Mouse (Mus musculus) lung, postnatal 0 days (tissue): ENCODE data around the gene Wtap. TPM values are rescaled to one million over a fixed set of nuclear protein-coding genes. Genes with fewer than 3 reads are reported as not detected.
"Not testable (repeated sequence)": the region's sequence is repeated elsewhere in the genome, so short reads cannot be mapped to it uniquely, and the experiment has no call there.

ENCODE experiments used
- ATAC-seq: fragments of 200-750 bp; cut with Nextera tagmentation; 2 replicates; pipeline ENCODE4 v1.8.0; 2017; ENCODE audit warnings: moderate library complexity
- DNase-seq: peaks from one replicate; pipeline ENCODE4 v3.0.0-alpha.2; 2016; ENCODE audit warnings: low spot score
- H3K27ac ChIP-seq: fragments of 300-500 bp; sonication (generic); 2 replicates; pipeline ENCODE4 v1.5.1; 2014; ENCODE audit warnings: antibody characterized with exemption, mild to moderate bottlenecking, low read length, mixed read lengths
- H3K27me3 ChIP-seq: fragments of 300-500 bp; sonication (generic); replicated peaks from 2 replicates; pipeline ENCODE4 v1.6.1; 2014; ENCODE audit warnings: low read length, mixed read lengths; ENCODE audit not compliant: insufficient read depth
- H3K36me3 ChIP-seq: fragments of 300-500 bp; sonication (generic); 2 replicates; pipeline ENCODE4 v1.6.1; 2014; ENCODE audit warnings: low read length, mixed read lengths; ENCODE audit not compliant: insufficient read depth
- H3K4me1 ChIP-seq: fragments of 300-500 bp; sonication (generic); 2 replicates; pipeline ENCODE4 v1.6.1; 2014; ENCODE audit warnings: antibody characterized with exemption, low read depth, low read length, mixed read lengths; ENCODE audit not compliant: insufficient read depth
- H3K4me2 ChIP-seq: fragments of 300-500 bp; sonication (generic); replicated peaks from 2 replicates; pipeline ENCODE4 v1.6.1; 2014; ENCODE audit warnings: low read depth, mild to moderate bottlenecking, low read length, moderate library complexity, mixed read lengths
- H3K4me3 ChIP-seq: fragments of 300-500 bp; sonication (generic); 2 replicates; pipeline ENCODE4 v1.5.1; 2014; ENCODE audit warnings: low read depth, low read length
- H3K9ac ChIP-seq: fragments of 300-500 bp; sonication (generic); replicated peaks from 2 replicates; pipeline ENCODE4 v1.6.1; 2014; ENCODE audit warnings: low read depth, mild to moderate bottlenecking
- H3K9me3 ChIP-seq: fragments of 300-500 bp; sonication (generic); 2 replicates; pipeline ENCODE4 v1.6.1; 2016; ENCODE audit warnings: low read length, mixed read lengths
- CTCF ChIP-seq: IDR thresholded peaks from 2 replicates; pipeline ENCODE4 v1.5.1; 2016; ENCODE audit warnings: antibody characterized with exemption, mild to moderate bottlenecking
- EP300 ChIP-seq: IDR thresholded peaks from 2 replicates; pipeline ENCODE4 v1.6.1; 2016; ENCODE audit warnings: antibody characterized with exemption, mild to moderate bottlenecking, control low read depth
- WGBS: fragments of 180-500 bp; shearing (Covaris S2); extraction: QIAGEN DNeasy Blood & Tissue Kit; methylation state at CpG from one replicate; pipeline ENCODE4 v1.1.7; 2014; 5-methylcytosine and 5-hydroxymethylcytosine counted together
- polyA plus RNA-seq: library from polyadenylated mRNA; unstranded; fragments of >200 nt; fragmentation: Nextera tagmentation; extraction: Ambion mirVana; gene quantifications from 2 replicates; pipeline ENCODE4 v1.2.1, GENCODE M21; 2015

Wtap gene
- polyA plus RNA-seq, 1 experiment from 2014 or later: 131 TPM

GRCm38 (mm10) chr17:12978546-12978945 is 15.4 kb downstream of the Wtap start:
- 88% methylated on average over 1 of the region's 1 CpGs for WGBS
- Histone ChIP-seq H3K4me3 (no peak overlapping the region), H3K36me3 (peaks cover 33% of the 10 kb centered on the region)

DNA sequence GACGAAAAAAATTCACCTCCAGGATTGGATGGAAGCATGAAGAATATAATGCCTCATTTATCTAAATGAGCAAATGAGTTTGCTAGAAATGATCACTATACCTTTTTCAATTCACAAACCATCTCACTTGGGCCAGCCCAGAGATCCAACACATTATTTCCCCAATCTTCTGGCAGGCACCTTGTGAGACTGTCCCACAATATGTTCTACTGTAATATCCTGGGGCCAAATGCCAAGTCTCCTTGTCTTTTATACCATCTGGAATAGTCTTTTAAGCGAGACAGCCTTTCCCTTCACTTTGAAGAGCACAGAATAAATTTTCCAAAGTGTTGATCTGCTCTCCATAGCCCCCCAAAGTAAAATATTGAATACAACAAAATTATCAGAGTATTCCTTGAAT is 20.1 kb downstream of the Wtap start:
- H3K36me3 ChIP-seq: peaks cover 18% of the 10 kb centered on the region; the same call in 1 of the 2 replicates
- DNase-seq (no peak), ATAC-seq (no peak)
- no peak for TF ChIP-seq EP300
- no peak for TF ChIP-seq CTCF
- H3K4me1 ChIP-seq: no peaks in the 10 kb centered on the region
- H3K9me3 ChIP-seq: no peaks in the 10 kb centered on the region
- H3K4me2 ChIP-seq: no peak overlapping the region
- WGBS: 73% methylated on average over 2 of the region's 2 CpGs
- H3K27me3 ChIP-seq: no peaks in the 10 kb centered on the region
- H3K4me3 ChIP-seq: no peak overlapping the region
- no peak overlapping the region for H3K9ac ChIP-seq
- H3K27ac ChIP-seq: no peak overlapping the region

More at GRCm38 (mm10) chr17:12978546-12978945, 15.4 kb downstream of the Wtap start:
- H3K27ac ChIP-seq: no peak overlapping the region
- H3K9me3 ChIP-seq: no peaks in the 10 kb centered on the region
- no peak overlapping the region for H3K9ac ChIP-seq
- TF ChIP-seq EP300 (no peak), CTCF (no peak)
- DNase-seq: no peak
- no peak for ATAC-seq
- no peak overlapping the region for H3K4me2 ChIP-seq
- no peaks in the 10 kb centered on the region for H3K27me3 ChIP-seq
- no peaks in the 10 kb centered on the region for H3K4me1 ChIP-seq

GRCm38 (mm10) chr17:12967173-12967572 is 26.8 kb downstream of the Wtap start:
- no peaks in the 10 kb centered on the region for H3K36me3 ChIP-seq
- 89% methylated on average over 2 of the region's 2 CpGs for WGBS
- no peak for ATAC-seq

DNA sequence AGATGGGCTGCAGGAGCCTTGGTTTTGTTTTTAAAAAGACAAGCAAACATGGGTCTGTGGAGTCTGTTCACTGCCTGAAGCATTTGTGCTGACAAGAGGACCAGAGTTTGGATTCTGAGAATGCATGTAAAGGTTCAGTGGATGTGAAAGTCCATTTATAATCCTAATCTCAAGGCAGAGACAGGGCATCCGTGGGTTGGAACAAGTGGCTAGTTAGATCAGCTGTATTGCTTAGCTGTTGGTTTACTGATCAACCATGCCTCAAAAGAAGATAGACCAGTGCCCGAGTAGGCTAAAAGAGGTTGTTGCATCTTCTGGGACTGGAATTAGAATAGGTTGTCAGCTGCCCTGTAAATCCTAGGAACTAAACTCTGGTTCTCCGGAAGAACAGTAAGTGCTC is 30.5 kb downstream of the Wtap start:
- Histone ChIP-seq H3K27ac (peak overlapping the region; percentile 32), H3K36me3 (no peaks in the 10 kb centered on the region), H3K4me2 (no peak overlapping the region), H3K4me3 (no peak overlapping the region), H3K9ac (no peak overlapping the region), H3K27me3 (no peaks in the 10 kb centered on the region), H3K4me1 (peaks cover 3% of the 10 kb centered on the region; the same call in 1 of the 2 replicates), H3K9me3 (no peaks in the 10 kb centered on the region)
- WGBS: 52% methylated on average over 3 of the region's 3 CpGs
- ATAC-seq: no peak
- DNase-seq: no peak
- TF ChIP-seq CTCF: no peak
- TF ChIP-seq EP300: no peak

More at GRCm38 (mm10) chr17:12967173-12967572, 26.8 kb downstream of the Wtap start:
- DNase-seq: no peak
- Histone ChIP-seq H3K27ac (no peak overlapping the region), H3K9ac (no peak overlapping the region), H3K9me3 (no peaks in the 10 kb centered on the region), H3K27me3 (no peaks in the 10 kb centered on the region), H3K4me2 (no peak overlapping the region), H3K4me3 (no peak overlapping the region), H3K4me1 (no peaks in the 10 kb centered on the region; the same call in 1 of the 2 replicates)
- TF ChIP-seq CTCF: no peak
- no peak for TF ChIP-seq EP300

DNA sequence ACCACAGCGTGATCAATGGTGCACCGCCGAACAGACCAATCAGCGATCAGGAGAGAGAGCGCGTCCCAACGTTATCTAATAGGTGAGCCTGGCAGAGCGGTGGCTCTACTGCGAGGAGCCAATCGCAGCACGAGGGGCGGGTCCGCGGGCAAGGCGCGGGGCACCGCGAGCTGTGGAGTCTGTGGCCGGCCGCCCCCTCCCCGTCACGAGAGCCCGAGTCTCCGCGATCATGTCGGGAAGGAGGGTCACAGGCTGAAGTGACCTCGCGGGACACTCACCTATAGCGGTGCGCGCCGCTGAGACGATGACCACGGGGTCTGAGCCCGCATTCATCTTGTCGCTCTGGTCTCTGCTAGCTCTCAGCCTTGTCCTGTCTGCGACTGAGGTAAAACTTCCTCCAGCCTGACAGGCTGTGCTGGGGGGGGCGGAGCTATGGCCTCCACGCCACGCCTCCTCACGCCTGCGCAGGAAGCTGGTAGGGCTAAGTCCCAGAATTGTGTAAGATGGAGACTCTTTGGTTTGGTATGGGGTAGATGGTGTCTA is 33.6 kb downstream of the Wtap start, which contains the start of gene Acat2:
Acat2 (minus strand) TSS at position 417 of the 543 bp plus-strand sequence.
- H3K27me3 ChIP-seq: no peaks in the 10 kb centered on the region
- peak within 1 kb of the TSS; percentile 71 for H3K27ac ChIP-seq
- H3K9ac ChIP-seq: peak within 1 kb of the TSS; percentile 45; the same call in 1 of the 2 replicates
- peaks cover 3% of the 10 kb centered on the region; the same call in 1 of the 2 replicates for H3K4me1 ChIP-seq
- H3K4me3 ChIP-seq: peak within 1 kb of the TSS; percentile 64
- H3K9me3 ChIP-seq: no peaks in the 10 kb centered on the region
- TF ChIP-seq EP300 (no peak), CTCF (no peak)
- H3K36me3 ChIP-seq: no peaks in the 10 kb centered on the region
- ATAC-seq (peak; percentile 98), DNase-seq (peak; percentile 95)
- 2% methylated on average over 29 of the region's 42 CpGs for WGBS
- H3K4me2 ChIP-seq: peak within 1 kb of the TSS; percentile 59

DNA sequence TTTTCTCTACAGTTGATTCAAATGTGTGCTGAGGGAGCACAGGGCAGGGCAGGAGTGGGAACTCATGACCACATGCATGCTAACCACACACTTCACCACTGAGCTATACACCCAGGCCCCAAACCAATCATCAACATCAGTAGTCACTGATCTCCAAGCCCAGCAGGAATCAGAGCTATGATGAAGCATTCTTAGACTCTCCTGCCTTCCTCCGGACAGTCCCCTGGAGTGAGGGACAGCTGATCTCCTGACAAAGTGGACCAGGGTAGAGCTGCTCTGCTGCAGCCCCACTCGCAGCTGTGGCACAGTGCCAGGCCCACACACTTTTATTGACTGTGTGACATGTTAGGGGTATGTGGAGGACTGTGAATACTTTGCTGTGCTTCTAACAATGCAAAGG is 34.6 kb downstream of the Wtap start:
- not testable (repeated sequence) for H3K9ac ChIP-seq, DNase-seq, H3K4me3 ChIP-seq, H3K9me3 ChIP-seq, H3K4me2 ChIP-seq, ATAC-seq, H3K4me1 ChIP-seq, H3K27me3 ChIP-seq, H3K36me3 ChIP-seq, H3K27ac ChIP-seq
- 31% methylated on average over 1 of the region's 2 CpGs for WGBS
